Mouse (Mus musculus) neural tube, embryonic 12.5 days (tissue): ENCODE measurements around the gene Pam16. TPM values are rescaled to one million over a fixed set of nuclear protein-coding genes. Genes with fewer than 3 reads are reported as not detected.

Experiments
- ATAC-seq: fragments of 200-750 bp; cut with Nextera tagmentation; 2 replicates; pipeline ENCODE4 v1.8.0; 2017; ENCODE audit warnings: low read depth, mild to moderate bottlenecking, moderate TSS enrichment, moderate library complexity; ENCODE audit not compliant: low FRiP score
- H3K27ac ChIP-seq: fragments of 300-500 bp; sonication (generic); 2 replicates; pipeline ENCODE4 v1.5.1; 2016
- H3K27me3 ChIP-seq: fragments of 300-500 bp; sonication (generic); replicated peaks from 2 replicates; pipeline ENCODE4 v1.6.1; 2016; ENCODE audit warnings: mild to moderate bottlenecking
- H3K36me3 ChIP-seq: fragments of 300-500 bp; sonication (generic); 2 replicates; pipeline ENCODE4 v1.6.1; 2016; ENCODE audit warnings: mild to moderate bottlenecking
- H3K4me1 ChIP-seq: fragments of 300-500 bp; sonication (generic); 2 replicates; pipeline ENCODE4 v1.6.1; 2016
- H3K4me2 ChIP-seq: fragments of 300-500 bp; sonication (generic); replicated peaks from 2 replicates; pipeline ENCODE4 v1.6.1; 2016; ENCODE audit warnings: mild to moderate bottlenecking
- H3K4me3 ChIP-seq: fragments of 300-500 bp; sonication (generic); 2 replicates; pipeline ENCODE4 v1.5.1; 2016
- H3K9ac ChIP-seq: fragments of 300-500 bp; sonication (generic); 2 replicates; pipeline ENCODE4 v1.6.1; 2016; ENCODE audit warnings: mild to moderate bottlenecking
- H3K9me3 ChIP-seq: fragments of 300-500 bp; sonication (generic); 2 replicates; pipeline ENCODE4 v1.6.1; 2016; ENCODE audit warnings: mild to moderate bottlenecking
- WGBS: fragments of 180-500 bp; shearing (Covaris S2); methylation state at CpG from one replicate; pipeline ENCODE4 v1.1.7; 2016; 5-methylcytosine and 5-hydroxymethylcytosine counted together
- polyA plus RNA-seq: library from polyadenylated mRNA; unstranded; fragments of >200 nt; fragmentation: Nextera tagmentation; extraction: Ambion mirVana; gene quantifications from 2 replicates; pipeline ENCODE4 v1.2.1, GENCODE M21; 2016

Gene Pam16
- polyA plus RNA-seq, 1 experiment from 2014 or later, result 121 TPM

DNA sequence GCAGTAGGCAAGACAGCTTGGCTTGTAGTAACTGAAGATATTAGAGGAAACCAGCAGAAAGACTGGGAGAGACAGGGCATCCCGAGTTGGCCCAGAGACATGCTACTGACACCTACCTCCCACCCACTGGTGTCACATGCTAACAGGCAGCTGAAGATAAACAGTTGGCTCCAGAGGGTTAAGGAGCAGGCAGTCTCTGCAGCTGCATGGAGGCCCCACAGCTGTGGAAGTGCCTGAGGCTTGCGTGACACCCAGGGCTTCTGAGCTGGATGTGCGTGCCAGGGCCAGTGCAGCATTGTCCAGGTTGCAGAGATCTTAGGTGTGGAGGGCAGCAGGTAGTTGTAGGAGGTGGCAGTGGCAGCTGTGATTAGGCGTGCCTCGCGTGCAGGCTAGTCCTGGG is 2.3 kb upstream of the Pam16 start:
- ATAC-seq, result no peak
- Histone ChIP-seq H3K27me3 (no peaks in the 10 kb centered on the region), H3K27ac (no peak overlapping the region), H3K36me3 (peaks cover 12% of the 10 kb centered on the region), H3K9ac (no peak overlapping the region), H3K4me1 (peaks cover 17% of the 10 kb centered on the region), H3K9me3 (no peaks in the 10 kb centered on the region), H3K4me3 (no peak overlapping the region), H3K4me2 (no peak overlapping the region)
- WGBS, result 87% methylated on average over 6 of the region's 6 CpGs

DNA sequence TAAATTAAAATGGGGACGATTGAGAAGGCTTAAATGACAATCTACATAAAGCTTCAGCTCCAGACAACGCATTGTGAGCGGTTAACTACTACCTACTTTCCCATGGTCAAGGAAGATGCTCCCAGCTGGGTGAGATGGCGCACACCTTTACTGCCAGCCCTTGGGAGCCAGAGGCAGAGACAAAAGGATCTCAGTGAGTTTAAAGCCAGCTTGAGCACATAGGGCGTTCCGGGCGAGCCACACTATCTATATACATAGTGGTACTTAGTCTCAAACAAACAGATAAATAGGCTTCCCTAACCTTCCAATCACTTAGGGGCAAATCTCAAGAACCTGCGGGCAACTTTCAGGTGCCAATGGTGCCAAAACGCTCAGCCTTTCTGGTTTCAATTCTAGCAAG is 714 bp downstream of the Pam16 start:
- Histone ChIP-seq H3K9ac (peak overlapping the region; percentile 83), H3K4me2 (peak overlapping the region; percentile 75), H3K27me3 (no peaks in the 10 kb centered on the region), H3K4me3 (peak overlapping the region; percentile 73), H3K27ac (peak overlapping the region; percentile 60), H3K4me1 (peaks cover 17% of the 10 kb centered on the region), H3K36me3 (peaks cover 10% of the 10 kb centered on the region), H3K9me3 (no peaks in the 10 kb centered on the region)
- WGBS, result 24% methylated on average over 9 of the region's 9 CpGs
- no peak for ATAC-seq

DNA sequence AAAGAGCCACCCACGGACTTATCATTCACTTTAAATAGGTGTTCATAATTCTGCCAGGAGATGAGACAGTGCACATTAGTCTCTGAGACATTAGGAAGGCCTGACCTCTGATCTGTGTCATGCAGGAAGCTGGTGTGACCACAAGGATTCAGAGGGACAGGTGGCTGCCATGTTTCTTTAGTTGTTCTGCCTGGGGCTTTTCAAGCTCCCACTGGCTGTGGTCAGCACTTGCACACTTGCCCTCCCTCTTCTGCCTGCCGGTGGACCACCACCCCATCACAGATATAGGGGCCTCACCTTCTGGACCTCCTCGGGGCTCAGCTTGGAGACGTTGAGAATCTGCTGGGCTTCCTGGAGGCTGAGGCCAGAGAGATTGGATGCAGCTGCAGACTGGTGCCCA is 8.0 kb downstream of the Pam16 start:
- WGBS, result 89% methylated on average over 4 of the region's 4 CpGs
- no peak for ATAC-seq
- no peaks in the 10 kb centered on the region for H3K4me1 ChIP-seq

DNA sequence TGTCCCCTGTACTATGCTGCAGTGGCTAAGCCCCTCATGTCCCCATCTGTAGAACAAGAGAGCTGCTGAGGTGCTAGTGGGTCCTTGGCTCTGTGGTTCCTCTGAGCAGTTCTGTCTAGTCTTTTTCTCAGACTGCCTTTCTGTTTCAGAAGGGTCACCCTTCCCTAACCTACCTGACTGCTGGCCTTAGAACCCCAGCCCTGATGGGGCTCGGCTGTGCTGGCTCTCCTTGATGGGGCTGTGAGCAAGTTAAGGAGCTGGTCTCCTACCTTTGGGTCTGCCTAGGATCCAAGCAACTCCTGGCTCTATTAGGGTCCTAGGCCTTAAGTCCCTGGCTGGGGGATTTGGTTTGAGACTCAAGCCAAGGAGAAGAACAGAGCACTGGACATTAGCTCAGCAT is 9.5 kb downstream of the Pam16 start:
- ATAC-seq, result no peak
- Histone ChIP-seq H3K4me2 (no peak overlapping the region), H3K9ac (no peak overlapping the region), H3K27ac (no peak overlapping the region), H3K4me3 (no peak overlapping the region), H3K9me3 (no peaks in the 10 kb centered on the region; the same call in 1 of the 2 replicates), H3K27me3 (no peaks in the 10 kb centered on the region), H3K36me3 (peaks cover 77% of the 10 kb centered on the region), H3K4me1 (no peaks in the 10 kb centered on the region)
- WGBS, result 90% methylated on average over 1 of the region's 1 CpGs

More for the DNA sequence above, 8.0 kb downstream of the Pam16 start:
- H3K4me3 ChIP-seq, result no peak overlapping the region
- no peak overlapping the region for H3K4me2 ChIP-seq
- H3K9ac ChIP-seq, result no peak overlapping the region
- no peaks in the 10 kb centered on the region for H3K27me3 ChIP-seq
- no peak overlapping the region for H3K27ac ChIP-seq
- peaks cover 63% of the 10 kb centered on the region for H3K36me3 ChIP-seq
- H3K9me3 ChIP-seq, result no peaks in the 10 kb centered on the region; the same call in 1 of the 2 replicates

DNA sequence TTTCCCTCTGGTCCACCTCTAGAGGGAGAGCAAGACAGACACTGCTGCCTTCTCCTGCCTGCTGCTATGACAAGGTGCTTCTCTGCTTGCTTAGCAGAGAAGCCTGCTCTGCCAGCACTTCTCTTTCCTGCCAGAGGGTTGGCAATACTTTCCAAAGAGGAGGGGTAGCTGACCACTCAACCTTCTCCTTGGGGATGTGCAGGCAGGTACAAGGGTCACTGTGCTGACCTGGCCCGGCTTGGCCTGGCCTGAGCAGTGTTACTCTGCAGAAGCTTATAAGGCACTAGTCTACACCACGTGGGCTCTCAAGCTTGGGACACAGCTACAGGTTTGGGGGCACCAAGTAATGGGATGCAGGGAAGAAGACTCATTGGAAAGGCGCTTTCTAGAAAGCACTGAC is 10.1 kb downstream of the Pam16 start:
- H3K4me1 ChIP-seq, result no peaks in the 10 kb centered on the region
- no peak overlapping the region for H3K9ac ChIP-seq
- no peak for ATAC-seq
- H3K27ac ChIP-seq, result no peak overlapping the region
- H3K9me3 ChIP-seq, result no peaks in the 10 kb centered on the region; the same call in 1 of the 2 replicates
- peaks cover 78% of the 10 kb centered on the region for H3K36me3 ChIP-seq
- no peaks in the 10 kb centered on the region for H3K27me3 ChIP-seq
- WGBS, result 95% methylated on average over 3 of the region's 3 CpGs
- H3K4me3 ChIP-seq, result no peak overlapping the region
- no peak overlapping the region for H3K4me2 ChIP-seq

DNA sequence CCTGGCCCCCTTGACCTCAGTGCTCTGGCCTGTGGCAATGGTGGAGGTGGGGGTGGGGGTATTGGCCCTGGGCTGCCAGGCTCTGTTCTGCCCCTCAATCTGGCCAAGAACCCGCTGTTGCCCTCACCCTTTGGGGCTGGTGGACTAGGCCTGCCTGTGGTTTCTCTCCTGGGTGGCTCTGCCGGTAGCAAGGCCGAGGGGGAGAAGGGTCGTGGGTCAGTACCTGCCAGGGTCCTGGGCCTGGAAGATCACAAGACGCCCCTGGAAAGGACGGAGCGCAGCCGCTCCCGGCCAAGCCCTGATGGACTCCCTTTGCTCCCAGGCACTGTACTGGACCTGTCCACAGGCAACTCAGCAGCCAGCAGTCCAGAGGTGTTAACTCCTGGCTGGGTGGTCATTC is 11.1 kb downstream of the Pam16 start:
- Histone ChIP-seq H3K4me1 (no peaks in the 10 kb centered on the region), H3K9ac (no peak overlapping the region), H3K36me3 (peaks cover 83% of the 10 kb centered on the region), H3K9me3 (no peaks in the 10 kb centered on the region; the same call in 1 of the 2 replicates), H3K27me3 (no peaks in the 10 kb centered on the region), H3K4me2 (no peak overlapping the region), H3K4me3 (no peak overlapping the region), H3K27ac (no peak overlapping the region)
- 89% methylated on average over 9 of the region's 9 CpGs for WGBS
- ATAC-seq, result no peak

GRCm38 (mm10) chr16:4611676-4612075 is 13.1 kb downstream of the Pam16 start:
- H3K36me3 ChIP-seq, result peaks cover 72% of the 10 kb centered on the region
- peaks cover 9% of the 10 kb centered on the region for H3K4me1 ChIP-seq
- no peak for ATAC-seq
- no peak overlapping the region for H3K9ac ChIP-seq
- no peak overlapping the region for H3K4me2 ChIP-seq
- H3K27ac ChIP-seq, result no peak overlapping the region
- no peak overlapping the region for H3K4me3 ChIP-seq
- no peaks in the 10 kb centered on the region for H3K27me3 ChIP-seq
- H3K9me3 ChIP-seq, result no peaks in the 10 kb centered on the region
- 97% methylated on average over 7 of the region's 7 CpGs for WGBS

DNA sequence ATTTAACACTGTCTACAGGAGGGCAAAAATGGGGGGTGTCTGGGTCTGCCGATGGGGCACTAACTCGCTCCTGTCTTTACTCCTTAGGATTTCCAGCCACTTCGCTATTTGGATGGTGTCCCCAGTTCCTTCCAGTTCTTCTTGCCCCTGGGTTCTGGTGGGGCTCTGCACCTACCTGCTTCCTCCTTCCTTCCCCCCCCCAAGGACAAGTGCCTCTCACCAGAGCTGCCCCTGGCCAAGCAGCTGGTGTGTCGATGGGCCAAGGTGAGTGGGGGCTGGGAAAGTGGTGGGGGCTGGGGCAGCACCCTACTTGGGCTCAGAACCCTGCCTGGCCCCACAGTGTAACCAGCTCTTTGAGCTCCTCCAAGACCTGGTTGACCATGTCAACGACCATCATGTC is 13.6 kb downstream of the Pam16 start:
- 93% methylated on average over 5 of the region's 5 CpGs for WGBS
- H3K27me3 ChIP-seq, result no peaks in the 10 kb centered on the region

DNA sequence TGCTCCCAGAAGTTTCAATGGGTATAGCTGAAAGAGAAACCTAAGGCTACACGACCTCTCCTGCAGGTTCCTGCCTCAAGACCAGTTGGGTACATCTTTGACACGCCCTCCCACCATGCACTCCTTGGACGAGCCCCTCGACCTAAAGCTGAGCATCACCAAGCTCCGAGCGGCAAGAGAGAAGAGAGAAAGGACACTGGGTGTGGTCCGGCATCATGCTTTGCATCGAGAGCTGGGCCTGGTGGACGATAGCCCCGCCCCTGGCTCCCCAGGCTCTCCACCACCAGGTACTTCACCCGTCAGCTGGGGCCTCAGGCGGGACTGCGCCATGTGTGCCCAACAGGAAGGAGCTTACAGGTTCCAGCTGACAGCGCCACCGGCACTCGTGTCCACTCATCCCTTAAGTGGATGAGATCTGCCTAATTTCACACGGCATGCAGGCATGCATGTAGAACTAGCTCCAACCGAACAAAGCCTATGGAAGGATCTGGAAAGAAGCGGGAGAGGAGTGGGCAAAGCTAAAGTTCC is 16.2 kb downstream of the Pam16 start:
- peaks cover 40% of the 10 kb centered on the region for H3K4me1 ChIP-seq
- H3K4me3 ChIP-seq, result no peak overlapping the region
- no peak for ATAC-seq
- whole genome bisulfite sequencing, result 84% methylated on average over 19 of the region's 19 CpGs
- H3K9ac ChIP-seq, result no peak overlapping the region
- H3K27ac ChIP-seq, result no peak overlapping the region
- no peak overlapping the region for H3K4me2 ChIP-seq
- H3K9me3 ChIP-seq, result no peaks in the 10 kb centered on the region
- no peaks in the 10 kb centered on the region for H3K27me3 ChIP-seq
- peaks cover 46% of the 10 kb centered on the region for H3K36me3 ChIP-seq

More for the DNA sequence above, 13.6 kb downstream of the Pam16 start:
- Histone ChIP-seq H3K36me3 (peaks cover 71% of the 10 kb centered on the region), H3K9me3 (no peaks in the 10 kb centered on the region), H3K4me3 (no peak overlapping the region), H3K27ac (no peak overlapping the region), H3K4me1 (peaks cover 14% of the 10 kb centered on the region), H3K9ac (no peak overlapping the region), H3K4me2 (no peak overlapping the region)
- ATAC-seq, result no peak

GRCm38 (mm10) chr16:4607818-4608531 is 16.8 kb downstream of the Pam16 start:
- WGBS, result 53% methylated on average over 9 of the region's 9 CpGs

DNA sequence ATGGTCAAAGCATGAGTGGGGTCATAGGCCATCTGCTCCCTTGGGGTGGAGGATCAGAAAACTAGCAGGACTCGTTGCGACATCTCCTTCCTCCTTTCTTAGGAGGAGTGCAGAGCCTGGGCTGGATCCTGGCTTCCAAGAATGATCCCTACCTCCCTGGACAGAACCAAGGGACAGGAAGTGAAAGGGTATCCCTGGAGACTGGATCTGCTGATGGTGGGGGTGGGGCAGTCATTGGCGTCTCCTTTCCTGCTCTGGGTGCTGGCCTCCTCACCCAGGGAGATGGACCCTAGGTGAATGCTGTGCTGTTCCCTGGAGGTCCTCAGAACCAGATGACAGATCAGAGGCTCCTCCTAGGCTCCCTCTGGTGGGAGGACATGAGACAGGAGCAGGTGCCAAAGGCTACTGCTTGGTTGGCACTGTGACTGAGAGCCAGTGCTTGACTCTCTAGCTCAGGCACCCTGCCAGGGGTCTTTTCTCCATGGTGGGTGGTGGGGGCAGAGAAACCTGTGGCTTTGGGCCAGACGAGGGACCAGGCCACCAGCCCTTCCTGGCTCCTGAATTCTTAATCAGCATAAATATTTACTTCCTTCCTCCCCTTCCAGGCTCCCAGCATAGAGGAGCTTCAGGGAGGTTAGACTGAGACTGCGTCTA is 18.2 kb downstream of the Pam16 start:
- WGBS, result 41% methylated on average over 5 of the region's 5 CpGs
- Histone ChIP-seq H3K4me2 (0 out of 2 replicates have a peak overlapping the region, but pooled peaks have one; percentile 2), H3K9ac (no peak overlapping the region), H3K27ac (no peak overlapping the region), H3K27me3 (no peaks in the 10 kb centered on the region), H3K36me3 (peaks cover 29% of the 10 kb centered on the region), H3K4me1 (peaks cover 59% of the 10 kb centered on the region), H3K4me3 (no peak overlapping the region), H3K9me3 (no peaks in the 10 kb centered on the region)
- no peak for ATAC-seq

More at GRCm38 (mm10) chr16:4607818-4608531, 16.8 kb downstream of the Pam16 start:
- Histone ChIP-seq H3K4me3 (no peak overlapping the region), H3K9me3 (no peaks in the 10 kb centered on the region), H3K27ac (no peak overlapping the region), H3K9ac (no peak overlapping the region), H3K4me2 (no peak overlapping the region), H3K4me1 (peaks cover 46% of the 10 kb centered on the region), H3K36me3 (peaks cover 40% of the 10 kb centered on the region), H3K27me3 (no peaks in the 10 kb centered on the region)
- ATAC-seq, result peak; percentile 18; the same call in 1 of the 2 replicates

DNA sequence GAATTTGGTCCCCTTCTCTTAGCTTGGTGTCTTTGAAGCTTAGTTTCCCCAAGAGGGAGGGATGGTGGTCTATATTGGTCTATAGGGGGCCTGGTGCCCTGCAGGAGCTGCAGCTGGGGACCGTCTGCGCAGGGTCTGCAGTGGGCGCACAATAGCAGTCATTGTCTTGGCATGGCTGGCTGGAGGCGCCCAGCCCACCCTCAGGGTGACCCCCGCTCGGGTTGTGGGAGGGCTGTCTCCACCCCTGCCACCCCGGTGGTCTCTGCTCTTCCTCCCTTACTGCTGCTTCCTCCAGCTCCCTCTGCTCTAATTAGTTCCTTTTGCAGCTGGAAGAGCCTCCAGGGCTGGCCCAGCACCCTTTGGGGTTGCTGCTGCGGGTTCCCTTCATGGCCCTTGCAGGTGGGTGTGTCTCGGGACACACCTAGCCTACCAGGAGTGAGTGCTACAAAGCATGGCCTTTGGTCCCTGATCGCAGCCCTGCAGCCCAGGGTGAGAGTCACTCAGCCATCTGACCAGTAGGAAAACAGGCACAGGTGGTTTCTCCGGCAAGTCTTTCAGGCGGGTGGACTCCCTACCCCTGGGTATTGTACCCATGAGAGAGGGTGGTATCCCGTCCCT is 19.2 kb downstream of the Pam16 start:
- no peak overlapping the region for H3K27ac ChIP-seq
- 40% methylated on average over 13 of the region's 13 CpGs for WGBS
- H3K27me3 ChIP-seq, result no peaks in the 10 kb centered on the region
- ATAC-seq, result peak; percentile 34
- no peak overlapping the region for H3K4me3 ChIP-seq
- H3K4me2 ChIP-seq, result peak overlapping the region; percentile 35
- H3K4me1 ChIP-seq, result peaks cover 68% of the 10 kb centered on the region
- H3K36me3 ChIP-seq, result peaks cover 21% of the 10 kb centered on the region
- no peaks in the 10 kb centered on the region for H3K9me3 ChIP-seq
- H3K9ac ChIP-seq, result no peak overlapping the region
